Mouse (Mus musculus) CH12.LX (cell line): ENCODE measurements around the gene Card10. TPM values are rescaled to one million over a fixed set of nuclear protein-coding genes. Genes with fewer than 3 reads are reported as not detected.

Experiments used
- DNase-seq: peaks from one replicate; pipeline ENCODE4 v3.0.0-alpha.2; 2013; ENCODE audit errors: extremely low read depth
- H3K27ac ChIP-seq: 2 replicates; pipeline ENCODE4 v1.5.1; 2012; ENCODE audit warnings: low read depth, mild to moderate bottlenecking, control low read depth, moderate library complexity; ENCODE audit not compliant: insufficient read depth
- H3K27me3 ChIP-seq: replicated peaks from 2 replicates; pipeline ENCODE3; 2012; ENCODE audit warnings: inconsistent platforms
- H3K36me3 ChIP-seq, 2 experiments: replicated peaks in 1 of 2; 2 replicates each; pipeline versions ENCODE3 to v1.6.1; 2012; ENCODE audit warnings: inconsistent platforms in 1 of 2, low read length in 1 of 2, mild to moderate bottlenecking in 1 of 2, mixed read lengths in 1 of 2, moderate library complexity in 1 of 2; ENCODE audit not compliant: control insufficient read depth in 1 of 2, insufficient read depth in 1 of 2
- H3K4me1 ChIP-seq, 2 experiments: 2 replicates each; pipeline ENCODE4 v1.6.1; 2012; ENCODE audit warnings: inconsistent platforms in 1 of 2, moderate library complexity in 1 of 2; ENCODE audit not compliant: insufficient read depth in 2 of 2, control insufficient read depth in 1 of 2
- H3K4me2 ChIP-seq: 2 replicates; pipeline ENCODE4 v1.6.1; 2012; ENCODE audit warnings: low read depth, mild to moderate bottlenecking, control low read depth; ENCODE audit not compliant: poor library complexity, insufficient read depth, severe bottlenecking
- H3K4me3 ChIP-seq, 3 experiments: fragments of 150-350 bp in 1 of 3; sonication (generic) in 1 of 3; replicated peaks in 1 of 3; 2 replicates each; pipeline versions ENCODE3 to v1.5.1; 2011 to 2012; ENCODE audit warnings: low read depth in 2 of 3, low read length in 2 of 3, mild to moderate bottlenecking in 2 of 3, moderate library complexity in 2 of 3, control low read depth in 1 of 3, improper control_type of control experiment in 1 of 3, inconsistent platforms in 1 of 3, mixed read lengths in 1 of 3; ENCODE audit not compliant: poor library complexity in 1 of 3
- H3K79me2 ChIP-seq: replicated peaks from 2 replicates; pipeline ENCODE4 v1.6.1; 2012; ENCODE audit warnings: mild to moderate bottlenecking, moderate library complexity; ENCODE audit not compliant: control insufficient read depth, poor library complexity, insufficient read depth, severe bottlenecking; ENCODE audit errors: extremely low read depth
- H3K9ac ChIP-seq: 2 replicates; pipeline ENCODE4 v1.6.1; 2012; ENCODE audit warnings: low read depth, mild to moderate bottlenecking, control low read depth, moderate library complexity; ENCODE audit not compliant: insufficient read depth
- H3K9me3 ChIP-seq: replicated peaks from 2 replicates; pipeline ENCODE3; 2012; ENCODE audit warnings: low read length, inconsistent platforms, mixed read lengths
- BHLHE40 ChIP-seq: IDR thresholded peaks from 2 replicates; pipeline ENCODE4 v1.6.1; 2011; ENCODE audit warnings: mild to moderate bottlenecking, low read depth, low read length, improper control_type of control experiment
- CHD1 ChIP-seq: IDR thresholded peaks from 2 replicates; pipeline ENCODE4 v1.6.1; 2012; ENCODE audit warnings: low read depth, low read length, improper control_type of control experiment, inconsistent platforms
- CHD2 ChIP-seq: IDR thresholded peaks from 2 replicates; pipeline ENCODE4 v1.6.1; 2011; ENCODE audit warnings: low read length, improper control_type of control experiment
- CTCF ChIP-seq, 2 experiments: IDR thresholded peaks in 1 of 2; conservative IDR thresholded peaks in 1 of 2; 2 replicates each; pipeline ENCODE4 v1.5.1; 2011 to 2012; ENCODE audit warnings: low read depth in 2 of 2, low read length in 2 of 2, improper control_type of control experiment in 1 of 2, inconsistent platforms in 1 of 2, mild to moderate bottlenecking in 1 of 2, moderate library complexity in 1 of 2
- E2F4 ChIP-seq: IDR thresholded peaks from 2 replicates; pipeline ENCODE4 v1.6.1; 2011; ENCODE audit warnings: low read depth, low read length, improper control_type of control experiment; ENCODE audit not compliant: insufficient replicate concordance
- ELF1 ChIP-seq: IDR thresholded peaks from 2 replicates; pipeline ENCODE4 v1.6.1; 2014; ENCODE audit warnings: low read depth, mild to moderate bottlenecking, inconsistent platforms, low read length, improper control_type of control experiment
- EP300 ChIP-seq: IDR thresholded peaks from 2 replicates; pipeline ENCODE4 v1.6.1; 2011; ENCODE audit warnings: low read length, improper control_type of control experiment
- ETS1 ChIP-seq: conservative IDR thresholded peaks from 2 replicates; pipeline ENCODE4 v1.6.1; 2012; ENCODE audit warnings: low read depth, mild to moderate bottlenecking, inconsistent platforms, low read length, improper control_type of control experiment, moderate library complexity
- GABPA ChIP-seq: IDR thresholded peaks from 2 replicates; pipeline ENCODE4 v1.6.1; 2012; ENCODE audit warnings: low read depth, low read length, improper control_type of control experiment, inconsistent platforms; ENCODE audit not compliant: insufficient replicate concordance
- HCFC1 ChIP-seq: IDR thresholded peaks from 2 replicates; pipeline ENCODE4 v1.6.1; 2012; ENCODE audit warnings: low read depth, mild to moderate bottlenecking, inconsistent platforms, low read length, improper control_type of control experiment
- IRF4 ChIP-seq: IDR thresholded peaks from 2 replicates; pipeline ENCODE4 v1.6.1; 2014; ENCODE audit warnings: low read depth, mild to moderate bottlenecking, inconsistent platforms, low read length, improper control_type of control experiment
- JUN ChIP-seq: IDR thresholded peaks from 2 replicates; pipeline ENCODE4 v1.6.1; 2011; ENCODE audit warnings: low read depth, mild to moderate bottlenecking, low read length, improper control_type of control experiment, moderate library complexity; ENCODE audit not compliant: insufficient read depth
- JUND ChIP-seq: conservative IDR thresholded peaks from 2 replicates; pipeline ENCODE4 v1.6.1; 2011; ENCODE audit warnings: low read depth, low read length, improper control_type of control experiment
- KAT2A ChIP-seq: IDR thresholded peaks from 2 replicates; pipeline ENCODE4 v1.6.1; 2012; ENCODE audit warnings: low read length, improper control_type of control experiment, inconsistent platforms; ENCODE audit not compliant: insufficient replicate concordance
- MAFK ChIP-seq: IDR thresholded peaks from 2 replicates; pipeline ENCODE4 v1.6.1; 2011; ENCODE audit warnings: low read length, improper control_type of control experiment; ENCODE audit not compliant: insufficient replicate concordance
- MAX ChIP-seq: IDR thresholded peaks from 2 replicates; pipeline ENCODE4 v1.6.1; 2011; ENCODE audit warnings: low read length, improper control_type of control experiment
- MAZ ChIP-seq: IDR thresholded peaks from 2 replicates; pipeline ENCODE4 v1.6.1; 2012; ENCODE audit warnings: low read depth, mild to moderate bottlenecking, inconsistent platforms, low read length, improper control_type of control experiment, moderate library complexity
- MEF2A ChIP-seq: IDR thresholded peaks from 2 replicates; pipeline ENCODE4 v1.6.1; 2014; ENCODE audit warnings: low read depth, mild to moderate bottlenecking, inconsistent platforms, low read length, improper control_type of control experiment, borderline replicate concordance
- MXI1 ChIP-seq: IDR thresholded peaks from 2 replicates; pipeline ENCODE4 v1.6.1; 2011; ENCODE audit warnings: mild to moderate bottlenecking, low read depth, low read length, improper control_type of control experiment
- MYC ChIP-seq: IDR thresholded peaks from 2 replicates; pipeline ENCODE4 v1.6.1; 2011; ENCODE audit warnings: low read depth, mild to moderate bottlenecking, improper control_type of control experiment, low read length
- NELFE ChIP-seq: IDR thresholded peaks from 2 replicates; pipeline ENCODE4 v1.6.1; 2011; ENCODE audit warnings: low read depth, low read length, improper control_type of control experiment
- NRF1 ChIP-seq: IDR thresholded peaks from 2 replicates; pipeline ENCODE4 v1.6.1; 2014; ENCODE audit warnings: low read depth, mild to moderate bottlenecking, inconsistent platforms, low read length, improper control_type of control experiment, moderate library complexity
- PAX5 ChIP-seq: IDR thresholded peaks from 2 replicates; pipeline ENCODE4 v1.6.1; 2012; ENCODE audit warnings: low read length, inconsistent platforms, mixed read lengths
- POLR2A ChIP-seq: IDR thresholded peaks from 2 replicates; pipeline ENCODE4 v1.6.1; 2011; ENCODE audit warnings: low read depth, mild to moderate bottlenecking, improper control_type of control experiment, low read length
- POLR2AphosphoS2 ChIP-seq: IDR thresholded peaks from 2 replicates; pipeline ENCODE4 v1.6.1; 2011; ENCODE audit warnings: low read depth, low read length, improper control_type of control experiment
- RAD21 ChIP-seq: IDR thresholded peaks from 2 replicates; pipeline ENCODE4 v1.6.1; 2011; ENCODE audit warnings: low read depth, mild to moderate bottlenecking, low read length, improper control_type of control experiment, moderate library complexity
- RCOR1 ChIP-seq: conservative IDR thresholded peaks from 2 replicates; pipeline ENCODE4 v1.6.1; 2012; ENCODE audit warnings: low read depth, mild to moderate bottlenecking, inconsistent platforms, low read length, improper control_type of control experiment
- SIN3A ChIP-seq: IDR thresholded peaks from 2 replicates; pipeline ENCODE4 v1.6.1; 2012; ENCODE audit warnings: low read length, improper control_type of control experiment, inconsistent platforms
- SMC3 ChIP-seq: IDR thresholded peaks from 2 replicates; pipeline ENCODE4 v1.6.1; 2011; ENCODE audit warnings: low read depth, low read length, improper control_type of control experiment
- TBP ChIP-seq: conservative IDR thresholded peaks from 2 replicates; pipeline ENCODE4 v1.6.1; 2011; ENCODE audit warnings: low read depth, low read length, improper control_type of control experiment
- TCF12 ChIP-seq: IDR thresholded peaks from 2 replicates; pipeline ENCODE4 v1.6.1; 2014; ENCODE audit warnings: low read depth, mild to moderate bottlenecking, inconsistent platforms, low read length, improper control_type of control experiment
- UBTF ChIP-seq: IDR thresholded peaks from 2 replicates; pipeline ENCODE4 v1.6.1; 2012; ENCODE audit warnings: low read depth, mild to moderate bottlenecking, inconsistent platforms, low read length, improper control_type of control experiment, moderate library complexity
- USF1 ChIP-seq: IDR thresholded peaks from 2 replicates; pipeline ENCODE4 v1.6.1; 2014; ENCODE audit warnings: low read depth, mild to moderate bottlenecking, inconsistent platforms, low read length, improper control_type of control experiment
- USF2 ChIP-seq: conservative IDR thresholded peaks from 2 replicates; pipeline ENCODE4 v1.6.1; 2011; ENCODE audit warnings: low read depth, low read length, improper control_type of control experiment
- ZC3H11A ChIP-seq: IDR thresholded peaks from 2 replicates; pipeline ENCODE4 v1.6.1; 2012; ENCODE audit warnings: low read depth, mild to moderate bottlenecking, inconsistent platforms, low read length, improper control_type of control experiment
- ZKSCAN1 ChIP-seq: IDR thresholded peaks from 2 replicates; pipeline ENCODE4 v1.6.1; 2012; ENCODE audit warnings: low read depth, inconsistent platforms, low read length, improper control_type of control experiment, borderline replicate concordance
- ZMIZ1 ChIP-seq: IDR thresholded peaks from 2 replicates; pipeline ENCODE4 v1.6.1; 2012; ENCODE audit warnings: low read depth, mild to moderate bottlenecking, inconsistent platforms, low read length, improper control_type of control experiment
- ZNF384 ChIP-seq: IDR thresholded peaks from 2 replicates; pipeline ENCODE4 v1.6.1; 2012; ENCODE audit warnings: low read depth, low read length, improper control_type of control experiment, inconsistent platforms
- dilution Hi-C: fragments of 300-500 bp; cut with MboI; formaldehyde crosslinking; loops from 2 replicates; pipeline ENCODE4 v1.14.3; 2020; ENCODE audit warnings: low sequenced_read_pairs; ENCODE audit not compliant: extremely low pct_unique_long_range_greater_than_20kb, extremely low pct_ligation_motif_present
- in situ Hi-C: fragments of 300-500 bp; cut with MboI; formaldehyde crosslinking; loops from 3 replicates; pipeline ENCODE4 v1.14.3; 2019; ENCODE audit warnings: low sequenced_read_pairs, low pct_ligation_motif_present, low pct_unique_long_range_greater_than_20kb, mixed read lengths
- polyA plus RNA-seq: library from polyadenylated mRNA; unstranded; fragments of >175 nt; gene quantifications from 2 replicates; pipeline ENCODE4 v1.2.1, GENCODE M21; 2012; ENCODE audit warnings: low read depth; ENCODE audit not compliant: insufficient read length
- total RNA-seq, 2 experiments: library from RNA; depleted of rRNA; stranded (reverse); fragments of 300-350 nt in 1 of 2; fragments of >200 nt in 1 of 2; gene quantifications; 2 replicates each; pipeline ENCODE4 v1.2.3; 2012 to 2014

Card10 gene
- total and polyA plus RNA-seq, 3 experiments: 0.08 TPM; not detected in 2

GRCm38 (mm10) chr15:78773290-78773729, 29.5 kb downstream of the Card10 start, which contains the start of gene Mfng:
Gene Mfng (minus strand): TSS chr15:78773475.
- in situ Hi-C loops: no loop called here
- peak within 1 kb of the TSS; percentile 58 for H3K27ac ChIP-seq
- peak within 1 kb of the TSS; percentile 74 to 84 (median 82) for H3K4me3 ChIP-seq
- peaks cover 1% of the 10 kb centered on the region for H3K27me3 ChIP-seq
- peaks cover 11 to 37% of the 10 kb centered on the region in 2 experiments for H3K4me1 ChIP-seq
- TF ChIP-seq JUN (no peak), ZC3H11A (no peak), GABPA (no peak), MAX (peak; percentile 54; the same call in 1 of the 2 replicates), MXI1 (no peak), RCOR1 (no peak), CHD1 (no peak), ZKSCAN1 (no peak), E2F4 (no peak), SIN3A (no peak), CHD2 (no peak), HCFC1 (no peak), MYC (0 out of 2 replicates have a peak, but pooled peaks have one; percentile 37), TCF12 (peak; percentile 55; the same call in 1 of the 2 replicates), ELF1 (peak; percentile 31; the same call in 1 of the 2 replicates), NRF1 (no peak), EP300 (no peak), BHLHE40 (no peak), ETS1 (no peak), IRF4 (no peak), JUND (no peak), USF1 (no peak), ZMIZ1 (peak; percentile 65; the same call in 1 of the 2 replicates), UBTF (no peak; the same call in 1 of the 2 replicates), TBP (0 out of 2 replicates have a peak, but pooled peaks have one; percentile 39), MEF2A (no peak), ZNF384 (no peak), POLR2A (peak; percentile 92), MAFK (no peak), MAZ (no peak; the same call in 1 of the 2 replicates), NELFE (peak; percentile 74; the same call in 1 of the 2 replicates), PAX5 (no peak), KAT2A (no peak), POLR2AphosphoS2 (no peak), USF2 (no peak), SMC3 (no peak), RAD21 (no peak), CTCF (conservative IDR thresholded peaks at IDR 0.05 in 1 of 2, IDR thresholded peaks at IDR 0.05 in 1 of 2; ENCODE audit: low read depth in 2 of 2, low read length in 2 of 2) (no peak)
- H3K79me2 ChIP-seq: peaks cover 11% of the 10 kb centered on the region
- peak; percentile 90 for DNase-seq
- peak within 1 kb of the TSS; percentile 90 for H3K4me2 ChIP-seq
- H3K9ac ChIP-seq: peak within 1 kb of the TSS; percentile 71
- dilution Hi-C loops: no loop called here
- peaks cover 13% of the 10 kb centered on the region for H3K9me3 ChIP-seq
- peaks cover 5 to 28% of the 10 kb centered on the region in 2 experiments for H3K36me3 ChIP-seq
